8 mouse cellular contexts compared by ENCODE assay signal in genomic region chrX:158921838-158922450, GRCm38 (mm10).
DNase-seq lines count a peak whose midpoint lies in the region; ATAC-seq lines count a peak whose summit lies in the region.

No protein-coding gene starts in this region.

- peak overlapping the region; percentile 21; the same call in 1 of the 2 replicates for H3K4me2 ChIP-seq in midbrain, embryonic 15.5 days

- 38% methylated on average over 14 of the region's 14 CpGs for WGBS in heart, embryonic 10.5 days
- 25% methylated on average over 14 of the region's 14 CpGs for WGBS in midbrain, embryonic 15.5 days

- H3K27ac ChIP-seq in heart, embryonic 10.5 days = no peak overlapping the region
- no peak overlapping the region for H3K27ac ChIP-seq in midbrain, embryonic 15.5 days

- no peaks in the 10 kb centered on the region for H3K4me1 ChIP-seq in heart, embryonic 10.5 days
- H3K4me1 ChIP-seq in midbrain, embryonic 15.5 days = 0 out of 2 replicates have a peak, but pooled peaks cover 5% of the 10 kb centered on the region

- no peaks in the 10 kb centered on the region for H3K9me3 ChIP-seq in heart, embryonic 10.5 days
- no peaks in the 10 kb centered on the region for H3K9me3 ChIP-seq in midbrain, embryonic 15.5 days

- intact Hi-C loops in left cerebral cortex, postnatal 4 days (cut with DNase I) = loop anchor here (5.0 to 10.0 kb wide), 6 partner anchors 307 to 1457 kb away; partner anchors contain the start of gene Cnksr2

- ATAC-seq in midbrain, embryonic 15.5 days (replicated peaks) = no peak

- peak; percentile 41 for DNase-seq in heart, adult 8-10 months (ENCODE audit: low spot score)
- DNase-seq in heart, embryonic 10.5 days (ENCODE audit: low spot score) = no peak
- DNase-seq in cerebellum, postnatal 10 days = peak; percentile 89 to 91
- peak; percentile 50 to 77 for DNase-seq in frontal cortex, postnatal 14 days (ENCODE audit: low spot score in 2 of 2)
- DNase-seq in kidney, adult 18-20 months = peak; percentile 71
- DNase-seq in left cerebral cortex, postnatal 4 days = peak; percentile 79
- DNase-seq in spleen, postnatal 4 days (ENCODE audit: low spot score in 2 of 2) = peak; percentile 12 to 78

- no peaks in the 10 kb centered on the region for H3K36me3 ChIP-seq in heart, embryonic 10.5 days
- H3K36me3 ChIP-seq in midbrain, embryonic 15.5 days (replicated peaks) = no peaks in the 10 kb centered on the region

- H3K27me3 ChIP-seq in heart, embryonic 10.5 days (ENCODE audit: insufficient read depth, poor library complexity, severe bottlenecking) = no peaks in the 10 kb centered on the region; the same call in 1 of the 2 replicates
- H3K27me3 ChIP-seq in midbrain, embryonic 15.5 days (replicated peaks) = no peaks in the 10 kb centered on the region

- no peak overlapping the region for H3K9ac ChIP-seq in midbrain, embryonic 15.5 days

- H3K4me3 ChIP-seq in heart, embryonic 10.5 days = no peak overlapping the region
- no peak overlapping the region for H3K4me3 ChIP-seq in midbrain, embryonic 15.5 days
